Mouse (Mus musculus): ENCODE results near the gene Slc22a3. TPM values are rescaled to one million over a fixed set of nuclear protein-coding genes. Genes with fewer than 3 reads are reported as not detected.

Slc22a3 gene
- polyA plus RNA-seq, 1 experiment from 2014 or later: 0.26 TPM

DNA sequence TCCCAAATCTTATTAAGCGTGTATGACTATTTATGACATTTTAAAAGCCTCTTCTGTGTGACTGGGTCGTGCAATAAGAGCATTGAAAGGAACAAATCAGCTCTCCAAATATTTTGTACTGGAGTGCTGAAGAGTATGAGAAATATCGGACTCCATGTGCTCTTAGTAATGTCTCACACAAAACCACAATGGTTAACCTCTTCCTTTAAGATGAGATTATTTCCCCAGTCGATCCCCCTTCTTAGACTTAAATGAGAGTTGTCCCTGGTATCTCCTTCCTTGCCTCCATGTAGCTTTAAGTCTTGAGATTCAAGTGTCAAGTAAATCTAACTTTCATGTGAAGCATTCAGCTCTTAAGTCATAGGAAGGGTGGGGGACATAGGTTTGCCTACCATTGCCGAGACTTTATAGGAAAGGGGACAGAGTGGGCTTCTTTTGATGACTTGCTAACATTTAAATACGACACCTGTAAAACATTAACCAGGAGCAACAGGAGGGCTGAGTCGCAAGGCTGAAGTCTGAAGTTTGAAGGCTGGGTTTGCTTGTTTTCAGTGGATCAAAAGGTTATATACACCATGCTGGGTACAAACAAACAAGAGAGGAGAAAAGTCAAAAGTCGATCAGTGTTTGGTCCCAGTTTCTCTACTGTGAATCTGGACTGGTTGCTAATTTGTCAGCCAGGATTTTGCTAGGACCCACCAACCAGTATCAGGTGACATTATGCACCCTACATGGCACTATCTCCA is 122.3 kb downstream of the Slc22a3 start:
- H3K4me1 ChIP-seq: no peaks in the 10 kb centered on the region
- H3K9ac ChIP-seq (replicated peaks): no peak overlapping the region
- H3K4me2 ChIP-seq (replicated peaks): no peak overlapping the region
- no peak overlapping the region for H3K27ac ChIP-seq (replicated peaks)
- no peak for ATAC-seq (ENCODE audit: low FRiP score, low read depth)
- no peak overlapping the region for H3K4me3 ChIP-seq
- no peaks in the 10 kb centered on the region for H3K27me3 ChIP-seq
- H3K9me3 ChIP-seq: no peaks in the 10 kb centered on the region
- 75% methylated on average over 8 of the region's 8 CpGs for WGBS
- H3K36me3 ChIP-seq: no peaks in the 10 kb centered on the region

DNA sequence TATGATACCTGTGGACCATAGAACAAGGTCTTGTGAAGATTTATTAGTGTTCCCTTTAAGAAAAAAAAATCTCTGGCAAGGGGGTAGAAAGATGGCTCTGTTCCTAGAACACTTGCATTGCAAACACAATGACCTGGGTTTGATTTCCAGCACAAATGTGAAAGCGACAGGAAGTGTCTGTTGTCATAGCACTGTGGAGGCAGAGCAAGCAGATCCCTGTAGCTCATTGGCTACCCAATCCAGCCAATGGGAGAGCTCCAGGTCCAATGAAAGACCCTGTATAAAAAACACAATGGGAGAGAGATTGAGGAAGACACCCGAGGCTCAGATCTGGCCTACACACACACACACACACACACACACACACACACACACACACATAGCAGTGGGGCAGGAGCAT is 125.0 kb downstream of the Slc22a3 start:
- H3K27ac ChIP-seq (replicated peaks): no peak overlapping the region
- no peak overlapping the region for H3K4me2 ChIP-seq (replicated peaks)
- H3K4me3 ChIP-seq: no peak overlapping the region
- no peaks in the 10 kb centered on the region for H3K9me3 ChIP-seq
- peak; percentile 85 for ATAC-seq (ENCODE audit: low FRiP score, low read depth)
- no peaks in the 10 kb centered on the region for H3K36me3 ChIP-seq
- WGBS: 12% methylated on average over 2 of the region's 2 CpGs
- H3K4me1 ChIP-seq: no peaks in the 10 kb centered on the region
- H3K9ac ChIP-seq (replicated peaks): no peak overlapping the region
- no peaks in the 10 kb centered on the region for H3K27me3 ChIP-seq

DNA sequence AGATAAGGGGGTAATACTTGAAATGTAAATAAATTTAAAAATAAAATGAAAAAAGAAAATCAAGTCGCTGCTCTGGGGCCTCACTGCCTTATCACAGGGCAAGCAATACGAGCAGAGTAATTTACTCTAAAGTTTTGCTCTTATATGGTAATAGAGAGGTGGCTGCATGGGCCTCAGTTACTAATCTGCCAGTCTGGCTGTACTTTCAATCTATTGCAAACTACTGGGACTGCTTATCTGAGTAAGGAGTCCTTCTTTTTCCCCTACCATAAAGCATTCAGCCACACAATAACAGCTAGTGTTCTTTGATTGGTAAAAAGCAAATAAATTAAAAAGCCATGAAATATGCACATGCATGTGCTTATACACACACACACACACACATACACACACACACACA is 125.9 kb downstream of the Slc22a3 start:
- Histone ChIP-seq H3K36me3 (no peaks in the 10 kb centered on the region), H3K27me3 (no peaks in the 10 kb centered on the region), H3K27ac (replicated peaks) (no peak overlapping the region), H3K4me1 (no peaks in the 10 kb centered on the region), H3K9me3 (no peaks in the 10 kb centered on the region), H3K4me2 (replicated peaks) (no peak overlapping the region), H3K4me3 (no peak overlapping the region), H3K9ac (replicated peaks) (no peak overlapping the region)
- no peak for ATAC-seq (ENCODE audit: low FRiP score, low read depth)
- WGBS: 98% methylated on average over 2 of the region's 2 CpGs

DNA sequence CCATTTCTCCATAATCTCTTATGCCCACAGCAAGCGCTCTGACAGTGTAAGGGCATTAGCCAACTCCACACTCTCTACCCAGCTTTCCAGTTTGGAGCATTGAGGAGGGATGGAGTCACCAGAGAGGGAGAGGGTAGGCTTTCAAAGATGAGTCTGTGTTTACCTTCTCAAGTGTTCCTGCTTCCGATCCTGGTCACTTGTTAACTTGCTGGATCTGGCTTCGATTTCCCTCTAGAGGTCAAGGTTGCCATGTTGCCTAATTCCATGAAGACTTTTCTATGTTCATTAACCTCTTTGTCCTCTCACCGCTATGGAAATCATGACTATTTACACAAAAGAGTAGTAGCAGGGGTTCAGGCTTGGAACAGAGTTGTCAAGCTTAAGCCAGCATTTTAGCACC is 127.2 kb downstream of the Slc22a3 start:
- no peaks in the 10 kb centered on the region for H3K36me3 ChIP-seq
- H3K9me3 ChIP-seq: no peaks in the 10 kb centered on the region
- H3K27me3 ChIP-seq: no peaks in the 10 kb centered on the region
- no peaks in the 10 kb centered on the region for H3K4me1 ChIP-seq
- WGBS: 86% methylated on average over 4 of the region's 4 CpGs
- H3K9ac ChIP-seq (replicated peaks): no peak overlapping the region
- no peak for ATAC-seq (ENCODE audit: low FRiP score, low read depth)
- no peak overlapping the region for H3K4me3 ChIP-seq
- H3K4me2 ChIP-seq (replicated peaks): no peak overlapping the region
- no peak overlapping the region for H3K27ac ChIP-seq (replicated peaks)

DNA sequence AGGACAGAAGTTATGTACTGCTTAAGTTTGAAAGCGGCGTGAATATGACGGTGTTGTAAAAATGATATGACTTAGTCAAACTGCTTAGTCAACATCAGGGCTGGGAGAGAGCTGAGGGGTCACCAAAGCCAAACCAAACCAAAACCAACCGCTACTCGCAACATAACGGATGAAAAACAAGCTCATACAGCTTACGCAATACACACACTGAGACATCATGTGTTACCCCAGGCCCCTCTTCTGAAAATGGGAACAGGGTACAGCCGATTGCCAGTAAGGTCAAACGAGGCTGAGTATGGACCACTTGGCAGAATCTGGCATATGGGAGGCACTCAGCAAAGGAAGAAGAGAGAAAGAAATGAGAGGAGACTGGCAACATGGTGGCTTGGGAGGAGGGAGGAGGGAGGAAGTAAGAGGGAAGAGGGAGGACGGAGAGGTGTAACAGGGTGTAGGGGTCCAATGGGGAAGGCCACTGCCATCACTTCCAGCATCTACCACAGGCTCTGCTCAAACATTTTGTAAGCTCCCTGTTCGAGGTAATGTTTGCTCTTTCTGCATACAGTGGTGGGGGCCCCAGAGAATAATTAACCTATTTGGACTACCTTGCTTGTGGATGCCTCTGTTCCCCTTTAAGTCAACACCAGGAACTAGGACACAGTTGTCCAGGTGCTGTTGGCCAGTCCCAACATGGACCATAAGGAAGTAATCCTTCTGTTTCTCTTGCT is 129.4 kb downstream of the Slc22a3 start, which contains the start of gene Plg:
Plg (plus strand) TSS at position 628 of the 725 bp plus-strand sequence.
- WGBS: 87% methylated on average over 11 of the region's 11 CpGs
- ATAC-seq (ENCODE audit: low FRiP score, low read depth): no peak

DNA sequence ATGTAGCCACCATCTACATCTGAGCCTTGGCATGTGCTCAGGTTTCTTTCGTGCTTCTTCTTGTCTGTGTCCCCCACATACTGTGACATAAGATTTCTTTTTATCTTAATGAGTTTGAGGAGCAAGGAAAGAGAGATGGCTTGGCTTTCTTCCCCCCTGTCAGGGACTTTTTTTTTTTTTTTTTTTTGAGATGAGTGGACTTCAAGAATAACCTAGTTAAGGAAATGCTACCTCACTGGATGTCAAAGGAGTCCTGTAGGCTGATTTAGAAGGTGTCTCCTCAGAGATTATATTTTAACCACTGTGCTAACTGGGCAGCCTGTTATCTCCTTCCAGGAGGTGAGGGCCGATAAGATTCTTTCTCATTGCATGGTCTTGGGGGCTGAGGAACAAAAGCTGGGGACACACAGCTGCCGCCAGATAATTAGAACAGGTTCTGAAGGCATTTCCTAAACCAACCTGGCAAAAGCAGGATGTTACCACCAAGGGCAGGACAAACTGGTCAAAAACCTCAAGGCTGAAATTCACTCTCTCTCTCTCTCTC is 133.8 kb downstream of the Slc22a3 start:
- no peak overlapping the region for H3K4me2 ChIP-seq (replicated peaks)
- 77% methylated on average over 3 of the region's 3 CpGs for WGBS
- H3K27me3 ChIP-seq: no peaks in the 10 kb centered on the region
- ATAC-seq (ENCODE audit: low FRiP score, low read depth): no peak
- H3K36me3 ChIP-seq: no peaks in the 10 kb centered on the region
- no peaks in the 10 kb centered on the region for H3K9me3 ChIP-seq
- H3K4me1 ChIP-seq: no peaks in the 10 kb centered on the region
- no peak overlapping the region for H3K27ac ChIP-seq (replicated peaks)
- H3K4me3 ChIP-seq: no peak overlapping the region
- no peak overlapping the region for H3K9ac ChIP-seq (replicated peaks)

More for the DNA sequence above, 129.4 kb downstream of the Slc22a3 start, which contains the start of gene Plg:
- Histone ChIP-seq H3K4me1 (no peaks in the 10 kb centered on the region), H3K9me3 (no peaks in the 10 kb centered on the region), H3K27ac (replicated peaks) (no peak within 1 kb of the TSS), H3K27me3 (no peaks in the 10 kb centered on the region), H3K4me3 (no peak within 1 kb of the TSS), H3K36me3 (no peaks in the 10 kb centered on the region), H3K9ac (replicated peaks) (no peak within 1 kb of the TSS), H3K4me2 (replicated peaks) (no peak within 1 kb of the TSS)

DNA sequence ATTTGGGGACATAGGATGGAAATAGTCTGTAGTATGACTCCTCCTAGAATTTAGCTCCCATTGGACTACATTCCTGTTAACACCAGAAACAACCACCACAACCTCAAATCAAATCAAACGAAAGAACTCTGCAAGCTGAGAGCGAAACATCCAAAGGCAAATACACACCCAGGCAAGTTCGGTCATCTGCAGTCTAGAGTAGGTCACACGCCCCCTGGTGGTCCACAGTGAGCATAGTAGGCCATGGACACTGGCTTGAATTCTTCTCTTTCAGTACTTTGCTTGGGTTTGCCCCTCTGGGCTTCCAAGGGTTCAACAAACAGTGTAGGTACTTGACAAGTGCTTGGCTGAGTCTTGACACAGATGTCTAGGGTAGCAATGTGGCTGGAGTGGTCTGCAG is 135.5 kb downstream of the Slc22a3 start:
- Histone ChIP-seq H3K36me3 (no peaks in the 10 kb centered on the region), H3K4me1 (no peaks in the 10 kb centered on the region), H3K9ac (replicated peaks) (no peak overlapping the region), H3K4me2 (replicated peaks) (no peak overlapping the region), H3K27me3 (no peaks in the 10 kb centered on the region), H3K27ac (replicated peaks) (no peak overlapping the region), H3K9me3 (no peaks in the 10 kb centered on the region), H3K4me3 (no peak overlapping the region)
- no peak; the same call in 1 of the 2 replicates for ATAC-seq (ENCODE audit: low FRiP score, low read depth)
- WGBS: 21% methylated on average over 4 of the region's 4 CpGs

DNA sequence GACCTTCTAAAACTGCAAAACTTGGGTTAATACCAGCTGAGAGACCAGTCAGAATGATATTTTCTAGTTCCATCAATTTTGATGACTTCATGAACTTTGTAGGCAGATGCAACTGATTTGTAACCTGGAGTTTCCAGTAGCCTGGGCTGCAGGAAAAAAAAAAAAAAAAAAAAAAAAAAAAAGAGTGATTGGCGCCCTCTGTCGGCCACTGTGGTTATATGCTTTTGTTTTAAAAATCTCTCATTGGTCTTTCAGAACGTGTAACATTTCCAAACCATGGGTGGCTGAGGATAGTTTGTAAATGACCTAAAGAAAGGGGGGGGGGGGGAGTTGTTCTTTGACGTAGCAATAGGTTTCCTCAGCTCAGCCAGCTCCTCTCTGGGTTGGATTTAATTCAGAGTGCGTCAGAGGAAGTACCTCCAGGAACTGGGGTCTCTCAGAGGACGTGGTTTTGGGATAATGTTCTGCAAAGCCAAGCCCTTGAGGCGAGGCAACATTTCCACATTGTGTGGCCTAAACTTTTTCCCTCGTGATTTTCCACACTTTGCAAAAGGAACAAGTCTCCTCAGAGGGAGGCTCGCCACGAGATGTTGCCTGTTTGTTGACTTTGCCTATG is 136.1 kb downstream of the Slc22a3 start:
- no peaks in the 10 kb centered on the region for H3K9me3 ChIP-seq
- 38% methylated on average over 10 of the region's 10 CpGs for WGBS
- H3K9ac ChIP-seq (replicated peaks): no peak overlapping the region
- H3K27ac ChIP-seq (replicated peaks): no peak overlapping the region
- no peaks in the 10 kb centered on the region for H3K4me1 ChIP-seq
- no peaks in the 10 kb centered on the region for H3K36me3 ChIP-seq
- ATAC-seq (ENCODE audit: low FRiP score, low read depth): no peak
- no peak overlapping the region for H3K4me3 ChIP-seq
- no peaks in the 10 kb centered on the region for H3K27me3 ChIP-seq
- peak overlapping the region; percentile 32 for H3K4me2 ChIP-seq (replicated peaks)

DNA sequence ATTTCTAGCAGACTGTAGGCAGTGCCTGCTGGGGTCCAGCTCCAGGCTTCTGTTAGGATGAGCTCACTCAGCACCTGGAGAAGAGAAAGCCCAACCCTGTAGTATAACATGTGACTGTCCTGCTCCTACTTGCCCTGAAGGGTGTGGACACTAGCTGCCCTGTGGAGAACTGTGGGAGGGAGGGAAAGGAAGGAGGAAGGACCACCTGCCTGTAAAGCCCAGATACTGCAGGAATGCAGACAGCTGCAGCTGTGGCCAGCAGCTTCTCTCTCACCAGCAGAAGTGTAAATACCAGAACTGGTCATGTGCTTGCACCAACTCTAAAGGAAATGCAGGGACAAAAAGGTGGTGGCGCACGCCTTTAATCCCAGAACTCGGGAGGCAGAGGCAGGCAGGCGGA is 137.2 kb downstream of the Slc22a3 start:
- 75% methylated on average over 4 of the region's 4 CpGs for WGBS

DNA sequence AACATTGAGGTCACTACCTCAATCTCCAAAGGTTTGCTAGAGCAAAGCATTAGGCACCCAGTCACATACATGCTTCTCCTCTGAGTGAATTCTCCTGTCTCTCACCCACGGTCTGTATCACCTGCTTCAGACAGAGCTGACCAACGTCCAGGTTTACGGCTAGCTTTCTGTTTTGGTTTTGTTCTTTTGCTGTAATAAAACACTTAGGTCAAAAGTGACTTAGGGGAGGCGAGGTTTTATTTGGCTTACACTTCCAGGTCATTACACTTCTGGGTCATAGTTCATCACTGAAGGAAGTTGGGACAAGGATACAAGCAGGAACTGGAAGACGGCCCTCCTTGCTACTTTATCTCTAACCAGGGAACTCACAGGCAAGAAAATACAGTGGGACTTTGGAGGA is 138.1 kb downstream of the Slc22a3 start:
- Histone ChIP-seq H3K9me3 (no peaks in the 10 kb centered on the region), H3K27ac (replicated peaks) (no peak overlapping the region), H3K4me1 (peaks cover 1% of the 10 kb centered on the region; the same call in 1 of the 2 replicates), H3K4me2 (replicated peaks) (no peak overlapping the region), H3K4me3 (no peak overlapping the region), H3K27me3 (no peaks in the 10 kb centered on the region), H3K9ac (replicated peaks) (no peak overlapping the region), H3K36me3 (no peaks in the 10 kb centered on the region)
- 78% methylated on average over 5 of the region's 5 CpGs for WGBS
- ATAC-seq (ENCODE audit: low FRiP score, low read depth): no peak

More for the DNA sequence above, 137.2 kb downstream of the Slc22a3 start:
- Histone ChIP-seq H3K27me3 (no peaks in the 10 kb centered on the region), H3K4me2 (replicated peaks) (no peak overlapping the region), H3K27ac (replicated peaks) (no peak overlapping the region), H3K36me3 (no peaks in the 10 kb centered on the region), H3K9me3 (no peaks in the 10 kb centered on the region), H3K9ac (replicated peaks) (no peak overlapping the region), H3K4me1 (no peaks in the 10 kb centered on the region), H3K4me3 (no peak overlapping the region)
- ATAC-seq (ENCODE audit: low FRiP score, low read depth): no peak

Measured in midbrain, embryonic 12.5 days (tissue).